Mouse (Mus musculus) limb, embryonic 10.5 days (tissue): Measurements from ENCODE around the gene Nfib. TPM values are rescaled to one million over a fixed set of nuclear protein-coding genes. Genes with fewer than 3 reads are reported as not detected.
A peak's percentile ranks its signal among the peaks of the same experiment; 100 is the strongest.

ENCODE experiments used
- DNase-seq: peaks from one replicate; pipeline ENCODE4 v3.0.0-alpha.2; 2017; ENCODE audit warnings: low spot score
- H3K27ac ChIP-seq: fragments of 300-500 bp; sonication (generic); 2 replicates; pipeline ENCODE4 v1.5.1; 2016; ENCODE audit warnings: mild to moderate bottlenecking
- H3K27me3 ChIP-seq: fragments of 300-500 bp; sonication (generic); 2 replicates; pipeline ENCODE4 v1.6.1; 2016; ENCODE audit warnings: low read depth, mild to moderate bottlenecking; ENCODE audit not compliant: poor library complexity, severe bottlenecking
- H3K36me3 ChIP-seq: fragments of 300-500 bp; sonication (generic); 2 replicates; pipeline ENCODE4 v1.6.1; 2016; ENCODE audit warnings: mild to moderate bottlenecking, moderate library complexity
- H3K4me1 ChIP-seq: fragments of 300-500 bp; sonication (generic); 2 replicates; pipeline ENCODE4 v1.6.1; 2016
- H3K4me3 ChIP-seq: fragments of 300-500 bp; sonication (generic); 2 replicates; pipeline ENCODE4 v1.5.1; 2016; ENCODE audit warnings: mild to moderate bottlenecking, moderate library complexity
- H3K9me3 ChIP-seq: fragments of 300-500 bp; sonication (generic); replicated peaks from 2 replicates; pipeline ENCODE4 v1.6.1; 2016; ENCODE audit warnings: mild to moderate bottlenecking
- WGBS: fragments of 180-500 bp; shearing (Covaris S2); methylation state at CpG from one replicate; pipeline ENCODE4 v1.1.7; 2016; 5-methylcytosine and 5-hydroxymethylcytosine counted together
- polyA plus RNA-seq: library from polyadenylated mRNA; unstranded; fragments of >200 nt; fragmentation: Nextera tagmentation; extraction: Ambion mirVana; gene quantifications from 2 replicates; pipeline ENCODE4 v1.2.1, GENCODE M21; 2016

The Nfib gene
- polyA plus RNA-seq, 1 experiment from 2014 or later = 23.4 TPM

GRCm38 (mm10) chr4:82553658-82554057 lies 151.9 kb downstream of the Nfib start:
- Histone ChIP-seq H3K27ac (no peak overlapping the region), H3K27me3 (no peaks in the 10 kb centered on the region), H3K4me3 (no peak overlapping the region), H3K4me1 (peaks cover 12% of the 10 kb centered on the region), H3K36me3 (no peaks in the 10 kb centered on the region), H3K9me3 (no peaks in the 10 kb centered on the region)
- WGBS = 91% methylated on average over 3 of the region's 3 CpGs
- no peak for DNase-seq

- Histone ChIP-seq H3K9me3 (no peaks in the 10 kb centered on the region), H3K27me3 (no peaks in the 10 kb centered on the region), H3K36me3 (no peaks in the 10 kb centered on the region), H3K27ac (no peak overlapping the region), H3K4me1 (peaks cover 12% of the 10 kb centered on the region), H3K4me3 (no peak overlapping the region)
- DNase-seq = no peak
- 58% methylated on average over 7 of the region's 7 CpGs for WGBS
Observed at GRCm38 (mm10) chr4:82552238-82552637, 153.3 kb downstream of the Nfib start.

DNA sequence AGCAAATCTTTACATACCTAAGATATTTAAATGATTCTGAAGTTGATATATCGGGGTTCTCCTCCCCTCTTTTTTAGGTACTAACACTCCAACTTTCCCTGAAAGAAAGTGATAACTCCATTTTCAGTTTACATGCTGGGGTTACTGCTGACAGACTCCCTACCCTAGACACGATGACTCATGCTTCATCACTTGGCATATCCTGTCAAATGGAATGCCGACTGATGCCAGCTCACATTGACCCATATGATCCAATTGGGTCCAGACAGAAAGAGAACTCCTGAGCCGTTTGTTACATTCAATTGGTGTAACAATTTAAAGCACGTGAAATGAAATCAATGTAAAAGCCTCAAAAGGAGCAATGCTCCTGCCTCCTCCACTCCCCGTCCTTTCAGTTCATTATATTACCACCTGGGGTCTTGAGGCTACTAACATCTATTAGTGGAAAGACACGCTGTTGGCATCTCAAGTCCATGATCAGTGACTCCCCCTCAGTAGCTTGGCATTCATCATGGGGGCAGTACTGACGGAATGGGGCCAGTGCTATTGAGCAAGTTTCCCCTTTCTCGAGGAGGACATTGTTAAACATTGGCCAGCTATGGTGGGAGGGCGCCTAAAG lies 155.7 kb downstream of the Nfib start:
- H3K27ac ChIP-seq = no peak overlapping the region
- no peak for DNase-seq
- 89% methylated on average over 10 of the region's 10 CpGs for WGBS

DNA sequence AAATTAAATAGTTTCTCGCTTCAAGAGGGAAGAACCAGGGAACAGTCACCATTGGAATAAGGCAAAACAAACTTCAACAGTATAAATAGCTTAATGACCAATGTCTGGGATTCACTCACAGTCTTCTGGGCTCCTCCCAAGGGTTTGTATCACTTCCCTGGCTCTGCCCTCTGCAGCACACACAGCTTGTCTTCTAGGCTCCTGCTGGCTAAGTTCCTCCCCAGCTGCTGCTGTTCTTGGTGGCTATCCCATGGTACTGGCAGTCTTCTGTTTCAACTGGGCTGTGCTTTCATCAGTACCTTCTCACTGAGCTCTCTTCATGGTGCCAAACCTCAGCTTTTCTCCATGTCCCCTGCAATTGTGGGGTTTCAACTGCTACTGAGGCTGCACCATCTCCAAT lies 157.3 kb downstream of the Nfib start:
- H3K4me3 ChIP-seq = no peak overlapping the region
- H3K9me3 ChIP-seq = no peaks in the 10 kb centered on the region
- no peak for DNase-seq
- H3K36me3 ChIP-seq = no peaks in the 10 kb centered on the region
- H3K4me1 ChIP-seq = no peaks in the 10 kb centered on the region
- no peak overlapping the region for H3K27ac ChIP-seq
- peaks cover under 1% of the 10 kb centered on the region; the same call in 1 of the 2 replicates for H3K27me3 ChIP-seq
- WGBS = 88% methylated on average over 1 of the region's 1 CpGs

More for the DNA sequence above, 155.7 kb downstream of the Nfib start:
- H3K4me3 ChIP-seq = no peak overlapping the region
- no peaks in the 10 kb centered on the region for H3K36me3 ChIP-seq
- H3K9me3 ChIP-seq = no peaks in the 10 kb centered on the region
- no peaks in the 10 kb centered on the region for H3K27me3 ChIP-seq
- H3K4me1 ChIP-seq = no peaks in the 10 kb centered on the region

GRCm38 (mm10) chr4:82543936-82544335 lies 161.6 kb downstream of the Nfib start:
- Histone ChIP-seq H3K4me1 (peaks cover 10% of the 10 kb centered on the region; the same call in 1 of the 2 replicates), H3K4me3 (no peak overlapping the region), H3K27ac (no peak overlapping the region), H3K27me3 (peaks cover 30% of the 10 kb centered on the region), H3K36me3 (no peaks in the 10 kb centered on the region), H3K9me3 (no peaks in the 10 kb centered on the region)
- no peak for DNase-seq
- WGBS = 74% methylated on average over 3 of the region's 3 CpGs

DNA sequence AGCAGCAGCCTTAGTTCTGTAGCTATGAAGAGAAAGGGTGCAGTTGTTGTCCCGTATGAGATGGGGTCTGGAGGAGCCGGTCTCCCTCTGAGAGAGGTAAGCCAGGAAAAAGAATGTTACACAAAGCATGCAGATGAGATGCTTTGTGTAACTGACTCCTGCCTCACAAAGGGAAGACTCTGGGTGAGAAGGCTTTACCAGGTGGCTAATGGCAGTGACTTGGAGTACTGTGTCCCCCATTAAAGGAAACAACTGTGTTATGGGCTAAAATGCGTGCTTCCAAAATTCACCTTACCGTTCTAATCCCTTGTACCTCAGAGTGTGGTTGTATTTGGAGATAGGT lies 162.2 kb downstream of the Nfib start:
- Histone ChIP-seq H3K9me3 (no peaks in the 10 kb centered on the region), H3K4me3 (no peak overlapping the region), H3K36me3 (no peaks in the 10 kb centered on the region), H3K27ac (no peak overlapping the region), H3K4me1 (peaks cover 15% of the 10 kb centered on the region; the same call in 1 of the 2 replicates), H3K27me3 (peaks cover 35% of the 10 kb centered on the region)
- DNase-seq = no peak
- 62% methylated on average over 4 of the region's 4 CpGs for WGBS

DNA sequence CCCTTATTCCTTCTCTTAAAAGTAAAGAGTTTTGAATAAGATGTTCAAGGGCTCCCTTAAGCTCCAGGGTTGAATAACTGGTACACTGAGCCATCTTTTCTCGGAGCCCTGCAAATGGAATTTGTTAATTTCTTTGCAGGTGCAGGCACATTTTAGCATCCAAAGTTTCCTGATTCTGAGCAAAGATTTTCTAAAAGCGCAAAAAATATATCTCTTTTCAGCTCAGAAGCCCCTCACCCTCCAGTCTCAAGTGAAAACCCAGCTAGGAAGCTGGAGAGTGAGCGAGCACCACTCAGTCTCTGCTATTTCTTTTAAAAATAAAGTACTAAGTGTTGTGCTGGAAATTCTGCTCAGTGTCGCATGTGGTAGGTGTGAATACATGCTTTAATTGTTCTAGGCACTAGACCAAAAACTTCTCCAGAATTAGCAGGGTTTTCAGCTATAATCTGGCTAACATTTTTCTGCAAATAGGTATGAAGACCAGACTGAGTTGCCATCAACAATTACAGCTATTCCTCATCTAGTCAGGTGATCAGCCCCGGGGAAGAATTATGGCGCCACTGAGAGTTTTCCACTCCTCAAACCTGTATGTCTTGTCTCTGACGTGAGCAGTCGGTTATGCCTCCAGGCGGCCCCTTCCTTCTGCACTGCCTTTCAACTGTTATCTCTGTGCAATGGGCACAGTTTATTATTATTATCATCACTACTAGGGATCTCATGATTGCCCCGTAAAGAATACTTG lies 162.7 kb downstream of the Nfib start:
- peaks cover 41% of the 10 kb centered on the region for H3K27me3 ChIP-seq
- H3K36me3 ChIP-seq = no peaks in the 10 kb centered on the region
- H3K27ac ChIP-seq = no peak overlapping the region
- peaks cover 21% of the 10 kb centered on the region for H3K4me1 ChIP-seq
- no peak overlapping the region for H3K4me3 ChIP-seq
- DNase-seq = no peak
- 63% methylated on average over 10 of the region's 10 CpGs for WGBS
- no peaks in the 10 kb centered on the region for H3K9me3 ChIP-seq

GRCm38 (mm10) chr4:82541894-82542510 lies 163.5 kb downstream of the Nfib start:
- peak; percentile 60 for DNase-seq
- H3K36me3 ChIP-seq = no peaks in the 10 kb centered on the region
- no peak overlapping the region for H3K27ac ChIP-seq
- WGBS = 30% methylated on average over 7 of the region's 7 CpGs
- H3K4me1 ChIP-seq = peaks cover 29% of the 10 kb centered on the region
- peaks cover 48% of the 10 kb centered on the region for H3K27me3 ChIP-seq
- H3K4me3 ChIP-seq = no peak overlapping the region
- H3K9me3 ChIP-seq = no peaks in the 10 kb centered on the region

DNA sequence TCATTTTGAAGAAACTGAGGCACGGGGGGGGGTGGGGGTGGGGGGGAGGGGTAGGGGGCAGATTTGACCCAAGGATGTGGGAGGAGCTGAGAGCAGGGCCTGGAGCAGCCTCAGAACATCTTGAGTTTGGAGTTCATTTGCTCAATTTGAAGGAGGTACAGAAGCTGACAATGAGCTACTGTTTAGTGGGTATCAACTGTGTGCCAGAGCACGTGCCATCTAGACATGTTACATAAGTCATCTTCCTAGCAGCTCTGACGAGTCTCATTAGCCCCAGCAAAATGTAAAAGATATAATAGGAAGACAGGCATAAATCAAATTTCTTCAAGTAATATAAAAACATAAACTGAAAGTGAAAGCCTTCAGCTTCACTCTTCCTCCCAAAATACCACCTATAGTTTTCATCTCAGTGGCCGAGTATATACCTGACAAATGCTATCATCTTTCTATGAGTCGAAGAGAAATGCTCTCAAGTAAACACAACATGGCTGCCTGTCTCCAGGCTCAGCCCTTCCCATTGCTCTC lies 165.0 kb downstream of the Nfib start:
- no peak for DNase-seq
- H3K27me3 ChIP-seq = peaks cover 63% of the 10 kb centered on the region
- H3K27ac ChIP-seq = no peak overlapping the region
- H3K4me3 ChIP-seq = no peak overlapping the region
- no peaks in the 10 kb centered on the region for H3K9me3 ChIP-seq
- WGBS = 65% methylated on average over 5 of the region's 5 CpGs
- H3K4me1 ChIP-seq = peaks cover 41% of the 10 kb centered on the region
- H3K36me3 ChIP-seq = no peaks in the 10 kb centered on the region

- Histone ChIP-seq H3K27me3 (peaks cover 68% of the 10 kb centered on the region), H3K9me3 (no peaks in the 10 kb centered on the region), H3K4me3 (no peak overlapping the region), H3K4me1 (peaks cover 41% of the 10 kb centered on the region), H3K36me3 (no peaks in the 10 kb centered on the region), H3K27ac (no peak overlapping the region)
- 24% methylated on average over 2 of the region's 2 CpGs for WGBS
- DNase-seq = no peak
Observed at GRCm38 (mm10) chr4:82540048-82540410, 165.5 kb downstream of the Nfib start.

GRCm38 (mm10) chr4:82539406-82540047 lies 166.0 kb downstream of the Nfib start:
- 11% methylated on average over 8 of the region's 8 CpGs for WGBS
- no peak for DNase-seq
- no peak overlapping the region for H3K27ac ChIP-seq
- H3K4me3 ChIP-seq = no peak overlapping the region
- peaks cover 73% of the 10 kb centered on the region for H3K27me3 ChIP-seq
- H3K4me1 ChIP-seq = peaks cover 41% of the 10 kb centered on the region
- no peaks in the 10 kb centered on the region for H3K36me3 ChIP-seq
- H3K9me3 ChIP-seq = no peaks in the 10 kb centered on the region

- Histone ChIP-seq H3K27me3 (peaks cover 80% of the 10 kb centered on the region), H3K27ac (peak overlapping the region; percentile 22; the same call in 1 of the 2 replicates), H3K36me3 (no peaks in the 10 kb centered on the region), H3K9me3 (no peaks in the 10 kb centered on the region), H3K4me1 (peaks cover 41% of the 10 kb centered on the region), H3K4me3 (peak overlapping the region; percentile 54)
- 2% methylated on average over 9 of the region's 9 CpGs for WGBS
- no peak for DNase-seq
Observed at GRCm38 (mm10) chr4:82538815-82539214, 166.7 kb downstream of the Nfib start.
